Mouse (Mus musculus) bone marrow, adult 2 months (tissue): ENCODE measurements at regions not wholly inside any gene's neighbourhood (a gene's known extent, or its start where the extent isn't known, plus 50 kb on each side); places are given as distances from the start of the nearest gene placed in this dataset.

Experiments
- H3K27ac ChIP-seq: fragments of 200-500 bp; 2 replicates; pipeline ENCODE4 v1.5.1; 2012; ENCODE audit warnings: low read depth, mild to moderate bottlenecking, control low read depth, inconsistent platforms, low read length; ENCODE audit not compliant: control insufficient read depth, poor library complexity, insufficient read depth
- H3K4me1 ChIP-seq: fragments of 200-500 bp; 2 replicates; pipeline ENCODE4 v1.6.1; 2011; ENCODE audit warnings: low read length; ENCODE audit not compliant: control insufficient read depth, insufficient read depth
- H3K4me3 ChIP-seq: fragments of 200-500 bp; replicated peaks from 2 replicates; pipeline ENCODE3; 2011; ENCODE audit warnings: mild to moderate bottlenecking, low read depth, low read length, control low read depth; ENCODE audit not compliant: control insufficient read depth
- CTCF ChIP-seq: fragments of 200-500 bp; IDR thresholded peaks from 2 replicates; pipeline ENCODE4 v1.5.1; 2011; ENCODE audit warnings: low read length, control low read depth; ENCODE audit not compliant: control insufficient read depth, insufficient read depth
- POLR2A ChIP-seq: fragments of 200-500 bp; IDR thresholded peaks from 2 replicates; pipeline ENCODE4 v1.6.1; 2011; ENCODE audit warnings: low read depth, mild to moderate bottlenecking, control low read depth, low read length, borderline replicate concordance; ENCODE audit not compliant: control insufficient read depth
- WGBS: fragments of 180-500 bp; shearing (Covaris S2); methylation state at CpG from one replicate; pipeline ENCODE4 v1.1.7; 2018; 5-methylcytosine and 5-hydroxymethylcytosine counted together

DNA sequence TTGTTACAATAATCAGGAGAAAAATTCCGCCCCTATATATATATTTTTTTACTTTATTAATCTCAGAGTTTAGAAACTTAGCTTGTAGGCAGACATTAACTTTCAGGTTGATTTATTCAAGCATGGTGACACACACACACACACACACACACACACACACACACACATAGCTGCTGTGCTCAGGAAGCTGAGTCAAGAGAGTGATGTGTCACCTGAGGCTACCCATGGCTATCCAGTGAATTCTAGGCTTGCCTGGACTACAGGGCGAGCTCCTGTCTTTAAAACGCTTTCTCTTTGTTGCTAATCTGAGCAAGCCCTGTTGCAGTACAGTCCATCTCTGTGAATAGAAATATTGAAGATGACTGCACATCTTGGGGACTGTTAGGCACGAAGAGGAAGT is 64.4 kb upstream of the Mkln1 start:
- no peak overlapping the region for H3K27ac ChIP-seq
- H3K4me1 ChIP-seq, result no peaks in the 10 kb centered on the region
- no peak overlapping the region for H3K4me3 ChIP-seq
- 70% methylated on average over 4 of the region's 4 CpGs for WGBS
- no peak for TF ChIP-seq POLR2A

DNA sequence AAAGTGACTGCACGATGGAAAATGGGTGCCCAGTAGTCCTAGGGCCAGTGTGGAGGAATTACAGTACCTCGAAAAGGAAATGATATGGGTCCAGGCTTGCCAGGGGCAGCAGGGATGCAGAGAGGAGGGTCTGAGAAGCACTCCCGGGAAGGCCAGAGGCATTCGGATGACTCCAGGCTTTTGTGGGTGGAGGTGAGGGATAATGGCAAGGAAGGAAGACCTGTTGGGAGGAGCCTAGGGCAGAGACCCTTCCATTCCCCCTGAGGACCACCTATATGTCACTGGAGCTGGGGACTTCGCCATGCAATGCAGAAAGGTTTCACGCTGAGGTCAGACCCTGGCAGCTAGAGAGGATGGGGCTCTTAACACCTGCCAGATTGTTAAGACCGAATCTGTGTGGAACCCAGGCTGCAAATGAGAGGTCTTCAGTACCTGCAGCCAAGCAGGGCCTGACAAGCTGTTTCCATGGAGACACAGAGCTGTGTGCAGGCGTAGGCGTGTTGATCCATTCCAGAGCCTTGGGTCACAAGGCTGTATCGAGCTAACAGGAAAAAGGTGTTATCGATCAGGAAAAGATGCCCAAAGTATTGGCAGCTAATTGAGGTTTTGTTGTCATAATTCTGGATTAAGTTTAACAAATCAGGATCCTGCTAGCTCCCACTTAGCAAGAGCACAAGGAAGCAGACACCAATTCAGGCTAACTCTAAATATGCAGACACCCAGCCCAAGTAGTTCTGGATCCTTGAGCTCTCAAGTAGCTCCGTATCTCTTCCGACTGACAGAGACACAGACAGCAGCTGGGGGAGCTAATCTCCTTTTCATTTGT is 59.2 kb upstream of the Mkln1 start:
- H3K4me1 ChIP-seq, result no peaks in the 10 kb centered on the region

GRCm38 (mm10) chr6:31339948-31340250 is 58.6 kb upstream of the Mkln1 start:
- no peak overlapping the region for H3K27ac ChIP-seq
- H3K4me1 ChIP-seq, result no peaks in the 10 kb centered on the region
- no peak for TF ChIP-seq CTCF
- TF ChIP-seq POLR2A, result no peak
- H3K4me3 ChIP-seq, result no peak overlapping the region
- WGBS, result 56% methylated on average over 1 of the region's 1 CpGs

More for the DNA sequence above, 59.2 kb upstream of the Mkln1 start:
- TF ChIP-seq POLR2A (no peak), CTCF (no peak)
- WGBS, result 77% methylated on average over 13 of the region's 13 CpGs
- H3K27ac ChIP-seq, result no peak overlapping the region
- no peak overlapping the region for H3K4me3 ChIP-seq

- TF ChIP-seq POLR2A (no peak), CTCF (no peak)
- 47% methylated on average over 10 of the region's 10 CpGs for WGBS
- H3K27ac ChIP-seq, result no peak overlapping the region
These were observed 53.0 kb upstream of the Mkln1 start for GRCm38 (mm10) chr6:31345366-31346084.

DNA sequence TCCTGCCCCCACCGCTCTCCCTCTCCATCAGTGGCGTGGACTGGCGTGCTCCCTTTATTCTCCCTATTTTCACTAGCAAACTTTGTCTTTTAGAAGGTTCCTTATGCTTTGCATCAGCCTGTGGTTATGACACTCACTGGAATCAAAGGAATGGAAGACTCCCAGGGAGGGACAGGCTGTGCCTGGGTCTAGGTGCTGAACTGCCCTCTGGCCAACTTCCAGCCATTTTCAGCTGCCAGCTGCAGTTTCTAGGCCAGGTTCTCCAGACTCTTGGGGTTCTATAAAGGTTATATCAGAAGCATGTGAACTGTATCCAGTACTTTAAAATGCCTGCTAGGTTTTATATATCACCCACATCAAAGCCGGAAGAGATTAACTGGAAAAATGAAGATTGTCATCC is 50.2 kb upstream of the Mkln1 start:
- H3K4me1 ChIP-seq, result no peaks in the 10 kb centered on the region
- no peak overlapping the region for H3K4me3 ChIP-seq
- H3K27ac ChIP-seq, result no peak overlapping the region
- no peak for TF ChIP-seq POLR2A
- no peak for TF ChIP-seq CTCF
- 87% methylated on average over 4 of the region's 4 CpGs for WGBS

More at GRCm38 (mm10) chr6:31345366-31346084, 53.0 kb upstream of the Mkln1 start:
- Histone ChIP-seq H3K4me1 (no peaks in the 10 kb centered on the region), H3K4me3 (no peak overlapping the region)
